Mouse (Mus musculus): ENCODE measurements around the gene Hddc3. TPM values are rescaled to one million over a fixed set of nuclear protein-coding genes. Genes with fewer than 3 reads are reported as not detected.
A peak's percentile ranks its signal among the peaks of the same experiment; 100 is the strongest.

Hddc3 gene
- polyA plus RNA-seq, 1 experiment, result 23.7 TPM

DNA sequence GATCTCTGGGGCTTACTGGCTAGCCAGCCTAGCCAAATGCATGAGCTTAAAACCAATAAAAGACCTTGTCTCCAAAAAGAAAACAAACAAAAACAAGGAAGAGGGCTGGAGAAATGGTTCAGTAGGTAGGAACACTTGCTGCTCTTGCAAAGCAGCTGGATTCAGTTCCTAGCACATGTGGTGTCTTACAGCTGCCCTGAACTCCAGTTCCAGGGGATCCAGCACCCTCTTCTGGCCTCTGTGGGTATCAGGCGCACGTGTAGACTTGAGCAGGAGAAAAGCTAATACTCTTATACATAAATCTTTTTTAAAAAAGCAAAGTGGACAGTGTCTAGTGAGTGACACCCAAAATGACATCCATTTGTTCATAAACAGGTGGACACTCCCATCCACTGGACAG is 41.4 kb upstream of the Hddc3 start:
- Histone ChIP-seq H3K27ac (ENCODE audit: control insufficient read depth, insufficient read depth, low read depth, low read length) (no peak overlapping the region), H3K4me1 (ENCODE audit: control insufficient read depth, insufficient read depth, low read length) (no peaks in the 10 kb centered on the region), H3K36me3 (ENCODE audit: control insufficient read depth, insufficient read depth, low read length) (peaks cover 1% of the 10 kb centered on the region), H3K4me3 (ENCODE audit: control insufficient read depth, low read depth, low read length) (no peak overlapping the region), H3K27me3 (ENCODE audit: control insufficient read depth, insufficient read depth, low read length) (no peaks in the 10 kb centered on the region)
- TF ChIP-seq POLR2A (IDR thresholded peaks at IDR 0.05; ENCODE audit: control insufficient read depth, low read depth, low read length) (no peak), CTCF (IDR thresholded peaks at IDR 0.05; ENCODE audit: control insufficient read depth, insufficient read depth, insufficient replicate concordance, low read depth, low read length) (no peak)

DNA sequence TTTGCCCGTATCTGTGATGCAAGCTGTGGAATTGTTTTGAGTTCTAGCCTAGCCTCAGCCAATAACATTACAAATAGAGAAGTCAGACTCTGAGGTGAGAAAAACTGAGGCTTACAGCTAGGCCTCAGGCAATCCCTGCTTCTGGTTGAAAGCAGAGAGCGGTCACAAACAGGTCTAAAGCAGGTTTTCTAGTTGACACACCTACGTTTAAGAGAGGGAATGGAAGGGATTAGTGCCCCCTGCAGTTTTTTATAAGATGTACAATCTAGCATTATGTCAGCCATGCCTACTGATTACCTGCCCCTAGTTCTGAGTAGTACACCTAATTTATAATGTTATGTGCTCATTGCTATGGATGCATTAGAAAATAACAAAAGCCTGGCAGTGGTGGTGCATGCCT is 35.1 kb upstream of the Hddc3 start:
- no peaks in the 10 kb centered on the region for H3K4me1 ChIP-seq (ENCODE audit: control insufficient read depth, insufficient read depth, low read length)
- H3K27me3 ChIP-seq (ENCODE audit: control insufficient read depth, insufficient read depth, low read length), result no peaks in the 10 kb centered on the region
- no peak overlapping the region for H3K4me3 ChIP-seq (ENCODE audit: control insufficient read depth, low read depth, low read length)
- TF ChIP-seq POLR2A (IDR thresholded peaks at IDR 0.05; ENCODE audit: control insufficient read depth, low read depth, low read length) (no peak), CTCF (IDR thresholded peaks at IDR 0.05; ENCODE audit: control insufficient read depth, insufficient read depth, insufficient replicate concordance, low read depth, low read length) (no peak)
- H3K27ac ChIP-seq (ENCODE audit: control insufficient read depth, insufficient read depth, low read depth, low read length), result no peak overlapping the region
- H3K36me3 ChIP-seq (ENCODE audit: control insufficient read depth, insufficient read depth, low read length), result peaks cover 2% of the 10 kb centered on the region

DNA sequence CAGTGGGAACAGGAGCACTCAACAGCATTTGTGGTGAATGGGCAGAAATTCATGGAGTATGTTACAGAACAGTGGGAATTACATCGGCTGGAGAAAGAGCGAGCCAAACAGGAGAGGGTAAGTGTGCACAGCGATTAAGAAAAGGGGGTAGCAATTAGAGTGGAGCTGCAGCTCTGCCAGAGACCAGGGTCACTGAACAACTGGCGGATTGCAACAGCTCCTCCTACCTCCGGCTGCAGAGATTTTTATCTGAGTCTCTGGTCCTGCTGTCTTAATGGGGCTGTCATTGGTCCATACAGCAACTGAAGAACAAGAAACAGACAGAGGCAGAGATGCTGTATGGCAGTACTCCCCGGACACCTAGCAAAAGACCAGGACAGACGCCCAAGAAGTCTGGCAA is 32.1 kb upstream of the Hddc3 start:
- peaks cover 2% of the 10 kb centered on the region for H3K36me3 ChIP-seq (ENCODE audit: control insufficient read depth, insufficient read depth, low read length)
- H3K4me3 ChIP-seq (ENCODE audit: control insufficient read depth, low read depth, low read length), result no peak overlapping the region
- TF ChIP-seq POLR2A (IDR thresholded peaks at IDR 0.05; ENCODE audit: control insufficient read depth, low read depth, low read length) (no peak), CTCF (IDR thresholded peaks at IDR 0.05; ENCODE audit: control insufficient read depth, insufficient read depth, insufficient replicate concordance, low read depth, low read length) (no peak)
- H3K27ac ChIP-seq (ENCODE audit: control insufficient read depth, insufficient read depth, low read depth, low read length), result no peak overlapping the region
- no peaks in the 10 kb centered on the region for H3K27me3 ChIP-seq (ENCODE audit: control insufficient read depth, insufficient read depth, low read length)
- no peaks in the 10 kb centered on the region for H3K4me1 ChIP-seq (ENCODE audit: control insufficient read depth, insufficient read depth, low read length)

DNA sequence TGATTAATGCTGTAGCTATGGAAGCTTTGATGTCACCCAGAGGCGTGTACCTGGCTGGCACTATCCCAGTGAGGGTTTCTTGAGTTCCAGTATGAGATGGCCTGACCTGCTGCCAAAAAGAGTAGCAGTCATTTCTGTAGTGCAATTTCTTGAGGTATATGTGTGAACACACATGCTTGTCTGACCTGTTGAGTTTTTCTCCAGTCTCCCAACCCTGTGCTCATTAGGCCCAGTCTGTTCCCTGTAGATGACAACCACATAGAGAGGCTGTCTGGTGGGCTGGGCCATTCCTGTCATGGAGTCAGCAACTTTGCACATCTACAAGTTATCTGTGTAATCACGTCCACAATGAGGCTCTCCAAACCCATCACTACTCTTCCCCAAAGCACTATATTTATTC is 27.2 kb upstream of the Hddc3 start:
- no peak for TF ChIP-seq CTCF (IDR thresholded peaks at IDR 0.05; ENCODE audit: control insufficient read depth, insufficient read depth, insufficient replicate concordance, low read depth, low read length)
- TF ChIP-seq POLR2A (IDR thresholded peaks at IDR 0.05; ENCODE audit: control insufficient read depth, low read depth, low read length), result no peak
- Histone ChIP-seq H3K27me3 (ENCODE audit: control insufficient read depth, insufficient read depth, low read length) (no peaks in the 10 kb centered on the region), H3K27ac (ENCODE audit: control insufficient read depth, insufficient read depth, low read depth, low read length) (no peak overlapping the region), H3K4me3 (ENCODE audit: control insufficient read depth, low read depth, low read length) (no peak overlapping the region), H3K4me1 (ENCODE audit: control insufficient read depth, insufficient read depth, low read length) (no peaks in the 10 kb centered on the region; the same call in 1 of the 2 replicates), H3K36me3 (ENCODE audit: control insufficient read depth, insufficient read depth, low read length) (peaks cover 2% of the 10 kb centered on the region; the same call in 1 of the 2 replicates)

DNA sequence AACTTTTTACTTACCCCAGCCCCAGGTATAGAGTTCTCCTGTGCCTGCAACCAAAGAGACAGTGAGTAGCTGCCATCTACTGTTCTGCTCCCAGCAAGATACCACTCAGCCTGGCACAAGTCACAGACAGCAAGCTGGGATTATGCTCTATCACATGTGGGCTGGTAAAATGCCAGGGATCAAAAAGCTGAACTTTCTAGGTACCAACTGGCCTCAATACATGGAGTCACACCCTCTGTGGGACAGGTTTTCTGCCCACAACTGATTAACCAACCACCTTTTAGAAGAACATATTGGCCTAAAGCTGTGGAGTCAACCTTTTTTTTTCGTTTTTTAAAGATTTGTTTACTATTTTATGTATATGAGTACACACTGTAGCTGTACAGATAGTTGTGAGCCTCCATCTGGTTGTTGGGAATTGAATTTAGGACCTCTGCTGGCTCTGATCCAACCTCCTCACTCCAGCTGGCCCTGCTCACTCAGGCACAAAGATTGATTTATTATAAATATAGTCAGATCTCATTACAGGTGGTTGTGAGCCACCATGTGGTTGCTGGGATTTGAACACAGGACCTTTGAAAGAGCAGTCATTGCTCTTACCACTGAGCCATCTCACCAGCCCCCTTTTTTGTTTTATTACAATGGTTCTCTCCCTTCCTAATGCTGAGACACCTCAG is 25.3 kb upstream of the Hddc3 start:
- H3K4me1 ChIP-seq (ENCODE audit: control insufficient read depth, insufficient read depth, low read length), result no peaks in the 10 kb centered on the region; the same call in 1 of the 2 replicates
- no peak for TF ChIP-seq POLR2A (IDR thresholded peaks at IDR 0.05; ENCODE audit: control insufficient read depth, low read depth, low read length)
- no peak for TF ChIP-seq CTCF (IDR thresholded peaks at IDR 0.05; ENCODE audit: control insufficient read depth, insufficient read depth, insufficient replicate concordance, low read depth, low read length)
- H3K27ac ChIP-seq (ENCODE audit: control insufficient read depth, insufficient read depth, low read depth, low read length), result no peak overlapping the region
- 0 out of 2 replicates have a peak, but pooled peaks cover 1% of the 10 kb centered on the region for H3K36me3 ChIP-seq (ENCODE audit: control insufficient read depth, insufficient read depth, low read length)
- H3K27me3 ChIP-seq (ENCODE audit: control insufficient read depth, insufficient read depth, low read length), result no peaks in the 10 kb centered on the region
- H3K4me3 ChIP-seq (ENCODE audit: control insufficient read depth, low read depth, low read length), result no peak overlapping the region

DNA sequence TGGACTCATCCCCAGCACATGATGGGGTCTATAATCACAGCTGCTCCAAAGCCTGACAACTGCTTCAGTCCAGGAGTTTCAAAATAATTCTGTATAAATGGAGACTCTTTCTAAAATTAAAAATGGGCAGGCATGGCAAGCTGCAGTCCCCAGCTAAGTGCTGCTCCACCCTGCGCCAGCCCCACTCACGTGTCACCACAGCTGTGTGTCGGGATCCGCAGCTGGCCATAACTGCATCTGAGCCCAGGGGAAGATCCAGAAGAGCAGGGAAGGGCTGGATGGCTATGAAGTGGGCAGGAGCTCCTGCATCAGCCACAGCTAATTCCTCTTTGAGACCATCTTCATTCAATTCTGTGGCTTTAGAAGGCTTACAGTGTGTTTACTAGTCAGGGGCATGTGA is 24.2 kb upstream of the Hddc3 start:
- no peaks in the 10 kb centered on the region; the same call in 1 of the 2 replicates for H3K4me1 ChIP-seq (ENCODE audit: control insufficient read depth, insufficient read depth, low read length)
- no peak overlapping the region for H3K4me3 ChIP-seq (ENCODE audit: control insufficient read depth, low read depth, low read length)
- H3K27me3 ChIP-seq (ENCODE audit: control insufficient read depth, insufficient read depth, low read length), result no peaks in the 10 kb centered on the region
- 0 out of 2 replicates have a peak, but pooled peaks cover 1% of the 10 kb centered on the region for H3K36me3 ChIP-seq (ENCODE audit: control insufficient read depth, insufficient read depth, low read length)
- H3K27ac ChIP-seq (ENCODE audit: control insufficient read depth, insufficient read depth, low read depth, low read length), result no peak overlapping the region
- TF ChIP-seq POLR2A (IDR thresholded peaks at IDR 0.05; ENCODE audit: control insufficient read depth, low read depth, low read length), result no peak
- no peak for TF ChIP-seq CTCF (IDR thresholded peaks at IDR 0.05; ENCODE audit: control insufficient read depth, insufficient read depth, insufficient replicate concordance, low read depth, low read length)

DNA sequence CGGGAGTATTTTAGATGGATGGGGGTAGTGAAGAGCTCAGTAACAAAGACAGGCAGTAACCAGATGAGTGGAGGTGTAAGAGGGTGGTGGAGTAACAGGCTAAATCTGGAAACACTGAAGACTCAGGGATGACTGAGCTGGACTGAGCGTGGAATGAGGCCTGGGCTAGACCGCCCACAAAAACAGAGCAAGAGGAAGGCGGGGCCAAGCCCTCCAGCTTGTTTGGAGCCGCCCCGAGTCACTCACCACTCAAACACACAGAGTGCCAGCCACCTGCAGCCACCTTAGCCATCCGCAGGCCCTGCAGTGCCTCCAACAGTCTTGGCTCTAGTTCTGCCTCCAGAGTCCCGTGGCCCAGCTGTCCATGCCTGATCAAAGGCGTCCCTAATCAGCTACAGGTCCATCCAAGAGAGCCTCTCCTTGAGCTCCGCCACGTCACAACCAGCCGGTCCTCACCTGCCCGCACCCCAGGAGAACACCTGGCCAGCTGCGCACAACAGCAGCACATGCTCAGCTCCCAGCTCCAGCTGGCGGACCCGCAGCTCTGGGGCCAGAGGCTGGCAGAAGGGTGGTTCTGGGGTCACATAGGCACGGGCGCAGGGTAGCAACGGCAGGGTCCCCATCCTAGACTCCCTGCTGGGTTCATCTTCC is 22.9 kb upstream of the Hddc3 start:
- Histone ChIP-seq H3K27me3 (ENCODE audit: control insufficient read depth, insufficient read depth, low read length) (no peaks in the 10 kb centered on the region), H3K27ac (ENCODE audit: control insufficient read depth, insufficient read depth, low read depth, low read length) (no peak overlapping the region), H3K4me1 (ENCODE audit: control insufficient read depth, insufficient read depth, low read length) (peaks cover under 1% of the 10 kb centered on the region; the same call in 1 of the 2 replicates), H3K36me3 (ENCODE audit: control insufficient read depth, insufficient read depth, low read length) (0 out of 2 replicates have a peak, but pooled peaks cover 1% of the 10 kb centered on the region), H3K4me3 (ENCODE audit: control insufficient read depth, low read depth, low read length) (peak overlapping the region; percentile 2)
- no peak for TF ChIP-seq POLR2A (IDR thresholded peaks at IDR 0.05; ENCODE audit: control insufficient read depth, low read depth, low read length)
- no peak for TF ChIP-seq CTCF (IDR thresholded peaks at IDR 0.05; ENCODE audit: control insufficient read depth, insufficient read depth, insufficient replicate concordance, low read depth, low read length)
